Mouse (Mus musculus) urinary bladder, adult 2 months (tissue): ENCODE results near the gene Gm21732. TPM values are rescaled to one million over a fixed set of nuclear protein-coding genes. Genes with fewer than 3 reads are reported as not detected.
"Not testable (repeated sequence)": the region's sequence is repeated elsewhere in the genome, so short reads cannot be mapped to it uniquely, and the experiment has no call there.

ENCODE experiments used
- DNase-seq: peaks from one replicate; pipeline ENCODE4 v3.0.0; 2022; ENCODE audit warnings: low spot score
- polyA plus RNA-seq: library from polyadenylated mRNA; depleted of rRNA; stranded (reverse); fragments of >200 nt; gene quantifications from 2 replicates; pipeline ENCODE4 v1.2.3, GENCODE M21; 2012; rRNA removed

The Gm21732 gene
- not detected in 2 replicates for polyA plus RNA-seq

GRCm38 (mm10) chrY:38575591-38575990 is at the start of gene Gm21732:
Gene Gm21732 (minus strand): TSS chrY:38575691.
- not testable (repeated sequence) for DNase-seq

Other genes starting within 250 kb of the Gm21732 start
- not detected in 2 replicates for gene Gm20897, start 73.5 kb downstream of the Gm21732 start, polyA plus RNA-seq